Mouse (Mus musculus): ENCODE results near the gene Stag3. TPM values are rescaled to one million over a fixed set of nuclear protein-coding genes. Genes with fewer than 3 reads are reported as not detected.
A peak's percentile ranks its signal among the peaks of the same experiment; 100 is the strongest.

Gene Stag3
- polyA plus RNA-seq, 1 experiment = 0.33 TPM

GRCm38 (mm10) chr5:138260834-138261233 is 19.2 kb upstream of the Stag3 start:
- no peak overlapping the region for H3K27ac ChIP-seq (ENCODE audit: insufficient read depth, low read depth, low read length)
- peaks cover 14% of the 10 kb centered on the region for H3K4me1 ChIP-seq (ENCODE audit: control insufficient read depth, insufficient read depth, insufficient read length, low read length)
- no peaks in the 10 kb centered on the region for H3K27me3 ChIP-seq (ENCODE audit: control insufficient read depth, insufficient read depth, low read length)
- TF ChIP-seq CTCF (IDR thresholded peaks at IDR 0.05; ENCODE audit: extremely low read depth, insufficient read length, insufficient replicate concordance, low read depth, low read length) (no peak), POLR2A (IDR thresholded peaks at IDR 0.05; ENCODE audit: low read depth, low read length) (no peak)
- WGBS = 59% methylated on average over 11 of the region's 11 CpGs
- H3K36me3 ChIP-seq (ENCODE audit: control insufficient read depth, insufficient read depth, low read length) = peaks cover 35% of the 10 kb centered on the region
- H3K4me3 ChIP-seq (ENCODE audit: low read depth, low read length) = no peak overlapping the region

- peaks cover 12% of the 10 kb centered on the region; the same call in 1 of the 2 replicates for H3K4me1 ChIP-seq (ENCODE audit: control insufficient read depth, insufficient read depth, insufficient read length, low read length)
- TF ChIP-seq POLR2A (IDR thresholded peaks at IDR 0.05; ENCODE audit: low read depth, low read length) (no peak), CTCF (IDR thresholded peaks at IDR 0.05; ENCODE audit: extremely low read depth, insufficient read length, insufficient replicate concordance, low read depth, low read length) (no peak)
- H3K27ac ChIP-seq (ENCODE audit: insufficient read depth, low read depth, low read length) = no peak overlapping the region; the same call in 1 of the 2 replicates
- no peaks in the 10 kb centered on the region for H3K27me3 ChIP-seq (ENCODE audit: control insufficient read depth, insufficient read depth, low read length)
- WGBS = 76% methylated on average over 4 of the region's 4 CpGs
- H3K4me3 ChIP-seq (ENCODE audit: low read depth, low read length) = peak overlapping the region; percentile 94; the same call in 1 of the 2 replicates
- peaks cover 35% of the 10 kb centered on the region for H3K36me3 ChIP-seq (ENCODE audit: control insufficient read depth, insufficient read depth, low read length)
These were observed 18.0 kb upstream of the Stag3 start for GRCm38 (mm10) chr5:138262001-138262400.

GRCm38 (mm10) chr5:138262582-138263240 is 17.3 kb upstream of the Stag3 start:
- TF ChIP-seq POLR2A (IDR thresholded peaks at IDR 0.05; ENCODE audit: low read depth, low read length) (no peak), CTCF (IDR thresholded peaks at IDR 0.05; ENCODE audit: extremely low read depth, insufficient read length, insufficient replicate concordance, low read depth, low read length) (no peak)
- Histone ChIP-seq H3K27ac (ENCODE audit: insufficient read depth, low read depth, low read length) (no peak overlapping the region; the same call in 1 of the 2 replicates), H3K4me1 (ENCODE audit: control insufficient read depth, insufficient read depth, insufficient read length, low read length) (peaks cover 9% of the 10 kb centered on the region; the same call in 1 of the 2 replicates), H3K36me3 (ENCODE audit: control insufficient read depth, insufficient read depth, low read length) (peaks cover 33% of the 10 kb centered on the region), H3K27me3 (ENCODE audit: control insufficient read depth, insufficient read depth, low read length) (no peaks in the 10 kb centered on the region), H3K4me3 (ENCODE audit: low read depth, low read length) (peak overlapping the region; percentile 94)
- 64% methylated on average over 18 of the region's 18 CpGs for WGBS

- Histone ChIP-seq H3K27me3 (ENCODE audit: control insufficient read depth, insufficient read depth, low read length) (no peaks in the 10 kb centered on the region), H3K36me3 (ENCODE audit: control insufficient read depth, insufficient read depth, low read length) (peaks cover 32% of the 10 kb centered on the region), H3K4me1 (ENCODE audit: control insufficient read depth, insufficient read depth, insufficient read length, low read length) (peaks cover 9% of the 10 kb centered on the region; the same call in 1 of the 2 replicates), H3K4me3 (ENCODE audit: low read depth, low read length) (peak within 1 kb of the TSS; percentile 94), H3K27ac (ENCODE audit: insufficient read depth, low read depth, low read length) (peak within 1 kb of the TSS; percentile 67)
- WGBS = 1% methylated on average over 70 of the region's 71 CpGs
- peak; percentile 92 for TF ChIP-seq POLR2A (IDR thresholded peaks at IDR 0.05; ENCODE audit: low read depth, low read length)
- TF ChIP-seq CTCF (IDR thresholded peaks at IDR 0.05; ENCODE audit: extremely low read depth, insufficient read length, insufficient replicate concordance, low read depth, low read length) = no peak
These were observed 16.5 kb upstream of the Stag3 start, which contains the start of gene BC037034 for GRCm38 (mm10) chr5:138263260-138264206. Gene BC037034 (minus strand): TSS chr5:138264033.

- Histone ChIP-seq H3K27ac (ENCODE audit: insufficient read depth, low read depth, low read length) (0 out of 2 replicates have a peak overlapping the region, but pooled peaks have one; percentile 18), H3K4me1 (ENCODE audit: control insufficient read depth, insufficient read depth, insufficient read length, low read length) (peaks cover 9% of the 10 kb centered on the region; the same call in 1 of the 2 replicates), H3K36me3 (ENCODE audit: control insufficient read depth, insufficient read depth, low read length) (peaks cover 26% of the 10 kb centered on the region), H3K4me3 (ENCODE audit: low read depth, low read length) (peak overlapping the region; percentile 94), H3K27me3 (ENCODE audit: control insufficient read depth, insufficient read depth, low read length) (no peaks in the 10 kb centered on the region)
- WGBS = 9% methylated on average over 6 of the region's 6 CpGs
- TF ChIP-seq CTCF (IDR thresholded peaks at IDR 0.05; ENCODE audit: extremely low read depth, insufficient read length, insufficient replicate concordance, low read depth, low read length) (no peak), POLR2A (IDR thresholded peaks at IDR 0.05; ENCODE audit: low read depth, low read length) (no peak)
These were observed 15.8 kb upstream of the Stag3 start for GRCm38 (mm10) chr5:138264207-138264578.

GRCm38 (mm10) chr5:138265712-138266111 is 14.3 kb upstream of the Stag3 start:
- H3K36me3 ChIP-seq (ENCODE audit: control insufficient read depth, insufficient read depth, low read length) = peaks cover 12% of the 10 kb centered on the region
- no peak overlapping the region for H3K27ac ChIP-seq (ENCODE audit: insufficient read depth, low read depth, low read length)
- no peak for TF ChIP-seq CTCF (IDR thresholded peaks at IDR 0.05; ENCODE audit: extremely low read depth, insufficient read length, insufficient replicate concordance, low read depth, low read length)
- WGBS = 96% methylated on average over 4 of the region's 4 CpGs
- peaks cover 9% of the 10 kb centered on the region; the same call in 1 of the 2 replicates for H3K4me1 ChIP-seq (ENCODE audit: control insufficient read depth, insufficient read depth, insufficient read length, low read length)
- H3K4me3 ChIP-seq (ENCODE audit: low read depth, low read length) = no peak overlapping the region
- no peaks in the 10 kb centered on the region for H3K27me3 ChIP-seq (ENCODE audit: control insufficient read depth, insufficient read depth, low read length)

Measured in small intestine, adult 2 months (tissue).